Mouse (Mus musculus): ENCODE measurements around the gene Slc22a4. TPM values are rescaled to one million over a fixed set of nuclear protein-coding genes. Genes with fewer than 3 reads are reported as not detected.
"Not testable (repeated sequence)": the region's sequence is repeated elsewhere in the genome, so short reads cannot be mapped to it uniquely, and the experiment has no call there.

The Slc22a4 gene
- polyA plus RNA-seq, 1 experiment from 2014 or later: 2.3 TPM

DNA sequence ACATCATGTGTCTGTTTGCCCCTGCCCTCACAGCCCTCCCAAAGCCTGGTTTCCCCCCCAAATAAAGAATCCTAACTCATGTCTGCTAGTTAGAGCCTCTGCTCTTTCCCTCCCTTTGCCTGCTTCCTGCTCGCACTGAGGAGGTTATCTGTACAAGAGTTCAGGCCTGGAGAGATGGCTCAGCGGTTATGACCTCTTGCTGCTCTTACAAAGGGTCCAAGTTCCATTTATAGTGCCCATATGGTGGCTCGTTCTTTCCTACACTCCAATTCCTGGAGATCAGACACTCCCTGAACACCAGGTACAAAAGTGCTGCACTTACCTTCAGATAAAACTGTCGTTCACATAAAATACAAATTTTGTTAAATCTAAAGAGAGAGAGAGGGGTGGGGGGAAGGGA is 39.8 kb downstream of the Slc22a4 start:
- H3K27ac ChIP-seq (replicated peaks; ENCODE audit: low read depth, low read length): no peak overlapping the region
- no peaks in the 10 kb centered on the region for H3K27me3 ChIP-seq (replicated peaks; ENCODE audit: control insufficient read depth, insufficient read depth, low read length)
- H3K4me1 ChIP-seq (ENCODE audit: control insufficient read depth, insufficient read depth, low read length): no peaks in the 10 kb centered on the region
- no peak for DNase-seq (ENCODE audit: low spot score)
- no peaks in the 10 kb centered on the region for H3K9me3 ChIP-seq (ENCODE audit: control insufficient read depth, low read length)
- no peak overlapping the region for H3K9ac ChIP-seq (ENCODE audit: low read depth, low read length)
- no peak overlapping the region for H3K4me2 ChIP-seq (ENCODE audit: low read depth, low read length)
- no peak overlapping the region for H3K4me3 ChIP-seq (ENCODE audit: low read depth, low read length)
- ATAC-seq (ENCODE audit: low read depth): no peak
- 80% methylated on average over 4 of the region's 4 CpGs for WGBS
- H3K36me3 ChIP-seq (ENCODE audit: control insufficient read depth, insufficient read depth, low read length): no peaks in the 10 kb centered on the region

DNA sequence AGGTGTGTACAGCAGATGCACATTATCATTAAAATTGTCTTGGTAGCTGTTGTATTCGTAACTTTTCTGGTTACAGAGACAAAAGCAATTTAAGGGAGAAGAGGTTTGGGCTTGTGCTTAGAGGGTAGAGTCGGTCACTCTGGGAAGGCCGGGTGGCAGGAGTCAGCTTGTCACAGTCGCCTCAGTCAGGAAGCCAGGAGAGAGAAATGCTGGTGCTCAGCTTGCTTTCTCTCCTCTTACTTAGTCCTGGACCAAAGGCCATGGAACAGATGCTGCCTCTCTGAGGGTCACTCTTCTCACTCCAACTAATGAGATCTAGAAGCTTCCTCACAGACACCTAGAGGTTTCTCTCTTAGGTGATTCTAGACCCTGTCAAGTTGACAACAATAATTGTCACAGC is 46.5 kb downstream of the Slc22a4 start:
- no peak overlapping the region for H3K9ac ChIP-seq (ENCODE audit: low read depth, low read length)
- no peak for ATAC-seq (ENCODE audit: low read depth)
- peaks cover 6% of the 10 kb centered on the region; the same call in 1 of the 2 replicates for H3K27me3 ChIP-seq (replicated peaks; ENCODE audit: control insufficient read depth, insufficient read depth, low read length)
- H3K4me2 ChIP-seq (ENCODE audit: low read depth, low read length): no peak overlapping the region
- no peaks in the 10 kb centered on the region for H3K36me3 ChIP-seq (ENCODE audit: control insufficient read depth, insufficient read depth, low read length)
- no peak overlapping the region for H3K4me3 ChIP-seq (ENCODE audit: low read depth, low read length)
- no peaks in the 10 kb centered on the region for H3K9me3 ChIP-seq (ENCODE audit: control insufficient read depth, low read length)
- no peak for DNase-seq (ENCODE audit: low spot score)
- WGBS: 82% methylated on average over 4 of the region's 4 CpGs
- H3K27ac ChIP-seq (replicated peaks; ENCODE audit: low read depth, low read length): no peak overlapping the region
- 0 out of 2 replicates have a peak, but pooled peaks cover 6% of the 10 kb centered on the region for H3K4me1 ChIP-seq (ENCODE audit: control insufficient read depth, insufficient read depth, low read length)

DNA sequence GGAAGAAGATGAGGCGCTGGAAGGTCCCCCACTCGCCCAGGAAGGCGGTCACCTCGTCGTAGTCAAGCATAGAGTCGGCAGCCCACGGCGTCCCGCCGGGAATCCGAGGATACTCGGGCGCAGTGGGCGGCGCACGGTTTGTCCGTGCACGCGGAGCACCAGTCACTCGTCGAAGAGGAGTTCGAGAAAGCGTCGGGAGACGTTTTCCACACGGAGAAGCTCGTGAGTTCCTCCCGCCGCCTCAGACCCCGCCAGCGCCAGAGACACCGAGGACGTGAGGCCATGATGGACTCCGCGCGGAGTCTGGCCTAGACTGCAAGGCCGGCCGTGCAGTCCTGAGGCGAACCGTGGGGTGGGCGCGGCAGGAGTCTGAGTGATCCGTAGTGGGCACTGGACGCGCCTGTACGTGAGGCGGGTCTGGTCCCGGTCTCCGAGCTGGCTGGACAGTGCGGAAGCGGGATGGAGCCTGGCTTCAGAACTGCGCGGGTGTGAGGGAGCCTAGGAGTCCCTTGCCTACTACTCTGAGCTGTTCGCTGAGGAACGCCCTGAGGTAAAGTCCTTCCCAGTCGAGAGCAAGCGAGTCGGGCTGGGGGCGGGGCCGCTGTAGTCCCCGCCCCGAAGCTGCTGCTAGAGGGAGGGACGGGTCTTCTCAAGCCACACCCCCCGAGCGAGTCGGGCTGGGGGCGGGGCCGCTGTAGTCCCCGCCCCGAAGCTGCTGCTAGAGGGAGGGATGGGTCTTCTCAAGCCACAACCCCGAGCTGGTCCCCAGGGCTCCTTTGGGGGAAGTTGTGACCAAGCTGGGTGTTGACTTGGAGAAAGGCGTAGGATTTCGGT is 47.9 kb downstream of the Slc22a4 start, which contains the start of gene Slc22a21:
TSS of gene Slc22a21 (minus strand) at position 545 of the 834 bp plus-strand sequence.
- Histone ChIP-seq H3K4me2 (ENCODE audit: low read depth, low read length) (peak within 1 kb of the TSS; percentile 93), H3K9me3 (ENCODE audit: control insufficient read depth, low read length) (no peaks in the 10 kb centered on the region), H3K4me3 (ENCODE audit: low read depth, low read length) (peak within 1 kb of the TSS; percentile 58), H3K4me1 (ENCODE audit: control insufficient read depth, insufficient read depth, low read length) (0 out of 2 replicates have a peak, but pooled peaks cover 6% of the 10 kb centered on the region), H3K9ac (ENCODE audit: low read depth, low read length) (peak within 1 kb of the TSS; percentile 73), H3K36me3 (ENCODE audit: control insufficient read depth, insufficient read depth, low read length) (no peaks in the 10 kb centered on the region), H3K27ac (replicated peaks; ENCODE audit: low read depth, low read length) (0 out of 2 replicates have a peak within 1 kb of the TSS, but pooled peaks have one; percentile 58), H3K27me3 (replicated peaks; ENCODE audit: control insufficient read depth, insufficient read depth, low read length) (peaks cover 6% of the 10 kb centered on the region; the same call in 1 of the 2 replicates)
- DNase-seq (ENCODE audit: low spot score) (peak; percentile 91), ATAC-seq (ENCODE audit: low read depth) (peak; percentile 94)
- 2% methylated on average over 50 of the region's 73 CpGs for WGBS

DNA sequence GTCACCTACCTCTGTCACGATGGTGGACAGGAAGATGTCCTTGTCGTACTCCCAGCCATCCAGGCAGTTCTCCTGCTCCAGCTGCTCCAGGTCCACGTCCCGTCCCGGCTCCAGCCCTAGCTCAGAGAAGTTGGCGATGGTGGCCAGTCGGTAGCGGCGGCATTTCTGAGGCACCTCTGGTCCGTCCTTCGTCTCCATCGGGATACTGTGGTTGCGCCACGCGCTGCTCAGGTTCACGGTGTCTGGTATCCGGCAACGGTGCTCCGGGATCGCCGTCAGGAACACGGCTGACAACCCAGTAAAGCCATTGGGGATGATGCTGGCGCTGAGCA is 48.5 kb downstream of the Slc22a4 start:
- peak overlapping the region; percentile 58 for H3K4me3 ChIP-seq (ENCODE audit: low read depth, low read length)
- H3K27ac ChIP-seq (replicated peaks; ENCODE audit: low read depth, low read length); H3K27me3 ChIP-seq (replicated peaks; ENCODE audit: control insufficient read depth, insufficient read depth, low read length); DNase-seq (ENCODE audit: low spot score); H3K36me3 ChIP-seq (ENCODE audit: control insufficient read depth, insufficient read depth, low read length); H3K9me3 ChIP-seq (ENCODE audit: control insufficient read depth, low read length); ATAC-seq (ENCODE audit: low read depth); H3K4me1 ChIP-seq (ENCODE audit: control insufficient read depth, insufficient read depth, low read length): not testable (repeated sequence)
- under 1% methylated on average over 23 of the region's 23 CpGs for WGBS
- H3K4me2 ChIP-seq (ENCODE audit: low read depth, low read length): peak overlapping the region; percentile 93
- peak overlapping the region; percentile 73 for H3K9ac ChIP-seq (ENCODE audit: low read depth, low read length)

DNA sequence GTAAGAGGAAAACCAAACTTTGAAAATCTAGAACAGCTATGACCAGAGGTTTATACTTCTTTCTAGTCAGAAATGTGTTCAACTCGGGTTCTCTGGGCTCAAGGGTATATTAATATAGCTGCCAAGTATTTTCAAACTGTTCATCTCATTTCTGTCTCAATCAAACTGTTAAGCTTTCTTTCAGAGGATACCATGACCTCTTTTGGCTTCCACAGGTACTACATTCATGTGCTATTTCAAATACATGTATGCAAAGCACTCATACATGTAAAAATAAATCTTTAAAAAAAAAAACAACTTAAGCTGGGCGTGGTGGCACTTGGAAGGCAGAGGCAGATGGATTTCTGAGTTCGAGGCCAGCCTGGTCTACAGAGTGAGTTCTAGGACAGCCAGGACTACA is 50.2 kb downstream of the Slc22a4 start:
- Histone ChIP-seq H3K4me3 (ENCODE audit: low read depth, low read length) (no peak overlapping the region), H3K27me3 (replicated peaks; ENCODE audit: control insufficient read depth, insufficient read depth, low read length) (peaks cover 6% of the 10 kb centered on the region; the same call in 1 of the 2 replicates), H3K27ac (replicated peaks; ENCODE audit: low read depth, low read length) (no peak overlapping the region), H3K36me3 (ENCODE audit: control insufficient read depth, insufficient read depth, low read length) (no peaks in the 10 kb centered on the region), H3K4me1 (ENCODE audit: control insufficient read depth, insufficient read depth, low read length) (0 out of 2 replicates have a peak, but pooled peaks cover 6% of the 10 kb centered on the region), H3K9ac (ENCODE audit: low read depth, low read length) (no peak overlapping the region), H3K9me3 (ENCODE audit: control insufficient read depth, low read length) (no peaks in the 10 kb centered on the region), H3K4me2 (ENCODE audit: low read depth, low read length) (no peak overlapping the region)
- WGBS: 70% methylated on average over 3 of the region's 3 CpGs
- no peak for DNase-seq (ENCODE audit: low spot score)
- ATAC-seq (ENCODE audit: low read depth): no peak

DNA sequence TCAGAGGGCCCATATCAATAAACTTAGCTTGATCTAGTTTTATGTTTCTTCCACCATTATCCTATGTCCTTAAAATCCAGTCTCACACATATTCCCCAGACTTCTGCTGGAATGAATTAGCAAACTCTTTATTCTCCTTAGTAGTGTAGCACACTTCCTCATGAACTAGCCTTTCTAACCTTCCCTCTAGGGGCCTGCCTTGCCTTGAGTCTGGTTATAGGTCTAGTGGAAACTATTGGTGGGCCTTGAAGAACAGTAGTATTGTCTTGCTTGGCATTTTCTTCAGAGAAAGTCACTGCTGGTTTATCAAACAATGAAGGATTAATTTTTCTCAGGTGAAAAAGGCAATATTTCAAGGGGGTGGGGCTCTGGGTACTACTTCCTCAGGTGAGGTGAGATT is 52.3 kb downstream of the Slc22a4 start:
- DNase-seq (ENCODE audit: low spot score) (no peak), ATAC-seq (ENCODE audit: low read depth) (no peak)
- Histone ChIP-seq H3K27me3 (replicated peaks; ENCODE audit: control insufficient read depth, insufficient read depth, low read length) (peaks cover 6% of the 10 kb centered on the region; the same call in 1 of the 2 replicates), H3K4me1 (ENCODE audit: control insufficient read depth, insufficient read depth, low read length) (0 out of 2 replicates have a peak, but pooled peaks cover 6% of the 10 kb centered on the region), H3K4me3 (ENCODE audit: low read depth, low read length) (no peak overlapping the region), H3K4me2 (ENCODE audit: low read depth, low read length) (no peak overlapping the region), H3K36me3 (ENCODE audit: control insufficient read depth, insufficient read depth, low read length) (no peaks in the 10 kb centered on the region), H3K27ac (replicated peaks; ENCODE audit: low read depth, low read length) (no peak overlapping the region), H3K9ac (ENCODE audit: low read depth, low read length) (no peak overlapping the region), H3K9me3 (ENCODE audit: control insufficient read depth, low read length) (no peaks in the 10 kb centered on the region)

DNA sequence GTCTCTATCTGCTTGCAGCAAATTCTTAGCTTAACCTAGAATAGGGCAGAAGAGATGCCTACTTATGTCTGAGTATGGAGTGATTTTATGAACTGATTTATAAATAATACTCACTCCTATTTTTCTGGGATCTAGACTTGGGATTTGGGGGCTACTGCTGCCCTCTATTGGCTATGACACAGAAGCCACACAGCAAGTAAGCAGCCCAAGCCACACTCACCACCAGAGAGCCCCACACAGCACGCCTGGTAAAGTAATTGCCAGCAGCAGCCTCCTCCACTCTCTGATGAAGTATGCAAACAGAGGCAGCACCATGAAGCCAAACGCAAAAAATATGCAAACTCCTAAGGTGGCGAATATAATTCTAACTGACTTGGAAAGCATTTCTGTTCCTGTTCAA is 68.9 kb downstream of the Slc22a4 start:
- WGBS: 43% methylated on average over 3 of the region's 3 CpGs
- DNase-seq (ENCODE audit: low spot score): peak; percentile 9
- H3K36me3 ChIP-seq (ENCODE audit: control insufficient read depth, insufficient read depth, low read length): no peaks in the 10 kb centered on the region

DNA sequence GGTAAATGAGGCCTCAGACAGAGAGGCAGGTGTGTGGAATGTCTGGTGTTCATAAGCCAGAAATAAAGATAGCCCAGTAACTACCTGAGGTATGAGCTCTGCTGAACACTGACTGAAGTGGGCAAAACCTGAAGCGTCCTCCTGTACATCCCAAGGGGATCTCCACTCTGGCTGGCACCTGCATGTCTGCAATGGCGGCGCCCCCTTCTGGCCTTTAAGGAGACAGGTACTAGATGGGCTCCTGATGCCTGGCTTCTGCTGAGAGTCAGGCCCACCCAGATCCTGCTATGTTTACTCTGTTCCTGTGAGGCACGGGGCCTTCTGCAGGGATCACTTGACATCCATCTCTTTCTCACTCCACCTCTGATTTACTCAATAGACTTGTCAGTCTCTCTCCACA is 69.7 kb downstream of the Slc22a4 start:
- 34% methylated on average over 2 of the region's 4 CpGs for WGBS
- H3K36me3 ChIP-seq (ENCODE audit: control insufficient read depth, insufficient read depth, low read length); H3K9me3 ChIP-seq (ENCODE audit: control insufficient read depth, low read length); DNase-seq (ENCODE audit: low spot score); H3K4me1 ChIP-seq (ENCODE audit: control insufficient read depth, insufficient read depth, low read length); H3K27me3 ChIP-seq (replicated peaks; ENCODE audit: control insufficient read depth, insufficient read depth, low read length); ATAC-seq (ENCODE audit: low read depth); H3K4me2 ChIP-seq (ENCODE audit: low read depth, low read length); H3K9ac ChIP-seq (ENCODE audit: low read depth, low read length); H3K27ac ChIP-seq (replicated peaks; ENCODE audit: low read depth, low read length); H3K4me3 ChIP-seq (ENCODE audit: low read depth, low read length): not testable (repeated sequence)

More for the DNA sequence above, 68.9 kb downstream of the Slc22a4 start:
- no peak for ATAC-seq (ENCODE audit: low read depth)
- Histone ChIP-seq H3K4me3 (ENCODE audit: low read depth, low read length) (no peak overlapping the region), H3K27me3 (replicated peaks; ENCODE audit: control insufficient read depth, insufficient read depth, low read length) (no peaks in the 10 kb centered on the region), H3K27ac (replicated peaks; ENCODE audit: low read depth, low read length) (no peak overlapping the region), H3K9ac (ENCODE audit: low read depth, low read length) (no peak overlapping the region), H3K4me1 (ENCODE audit: control insufficient read depth, insufficient read depth, low read length) (no peaks in the 10 kb centered on the region), H3K9me3 (ENCODE audit: control insufficient read depth, low read length) (no peaks in the 10 kb centered on the region), H3K4me2 (ENCODE audit: low read depth, low read length) (no peak overlapping the region)

DNA sequence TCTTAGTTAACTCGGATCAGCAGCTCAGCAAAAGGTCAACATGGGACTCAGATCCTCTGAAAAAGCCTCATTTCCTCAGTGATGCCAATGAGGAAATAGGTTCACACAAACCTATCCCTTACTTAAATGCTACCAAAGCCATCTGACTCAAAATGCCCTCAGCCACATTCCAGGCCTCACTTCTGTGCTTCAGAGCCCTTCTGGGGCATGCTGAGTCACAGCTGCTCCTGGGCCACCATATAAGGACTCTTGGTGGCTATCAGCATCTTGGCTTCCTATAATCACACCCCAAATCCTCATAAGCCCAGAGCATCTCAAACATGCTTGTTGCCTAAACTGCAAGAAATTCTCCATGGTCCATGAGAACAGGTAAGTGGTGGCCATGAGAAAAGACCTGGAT is 71.3 kb downstream of the Slc22a4 start:
- Histone ChIP-seq H3K9ac (ENCODE audit: low read depth, low read length) (no peak overlapping the region), H3K9me3 (ENCODE audit: control insufficient read depth, low read length) (no peaks in the 10 kb centered on the region), H3K4me1 (ENCODE audit: control insufficient read depth, insufficient read depth, low read length) (no peaks in the 10 kb centered on the region), H3K4me2 (ENCODE audit: low read depth, low read length) (no peak overlapping the region), H3K27ac (replicated peaks; ENCODE audit: low read depth, low read length) (no peak overlapping the region), H3K36me3 (ENCODE audit: control insufficient read depth, insufficient read depth, low read length) (no peaks in the 10 kb centered on the region), H3K4me3 (ENCODE audit: low read depth, low read length) (no peak overlapping the region), H3K27me3 (replicated peaks; ENCODE audit: control insufficient read depth, insufficient read depth, low read length) (no peaks in the 10 kb centered on the region)
- 83% methylated on average over 1 of the region's 1 CpGs for WGBS
- ATAC-seq (ENCODE audit: low read depth) (no peak), DNase-seq (ENCODE audit: low spot score) (no peak)
